Mouse (Mus musculus): Measurements from ENCODE around the gene Pipox. TPM values are rescaled to one million over a fixed set of nuclear protein-coding genes. Genes with fewer than 3 reads are reported as not detected.

The Pipox gene
- polyA plus RNA-seq (2012; ENCODE audit: insufficient read depth, insufficient read length, missing spikeins): not detected in 2 replicates

- H3K4me1 ChIP-seq (ENCODE audit: control insufficient read depth, insufficient read depth, insufficient read length, low read length): peaks cover 8% of the 10 kb centered on the region
- H3K4me3 ChIP-seq (ENCODE audit: insufficient read depth, low read depth, low read length): no peak within 1 kb of the TSS
- no peak within 1 kb of the TSS for H3K27ac ChIP-seq (replicated peaks; ENCODE audit: low read depth, low read length)
Measured at GRCm38 (mm10) chr11:77893787-77894718, at the start of gene Pipox. Gene Pipox (minus strand): TSS chr11:77894096.

DNA sequence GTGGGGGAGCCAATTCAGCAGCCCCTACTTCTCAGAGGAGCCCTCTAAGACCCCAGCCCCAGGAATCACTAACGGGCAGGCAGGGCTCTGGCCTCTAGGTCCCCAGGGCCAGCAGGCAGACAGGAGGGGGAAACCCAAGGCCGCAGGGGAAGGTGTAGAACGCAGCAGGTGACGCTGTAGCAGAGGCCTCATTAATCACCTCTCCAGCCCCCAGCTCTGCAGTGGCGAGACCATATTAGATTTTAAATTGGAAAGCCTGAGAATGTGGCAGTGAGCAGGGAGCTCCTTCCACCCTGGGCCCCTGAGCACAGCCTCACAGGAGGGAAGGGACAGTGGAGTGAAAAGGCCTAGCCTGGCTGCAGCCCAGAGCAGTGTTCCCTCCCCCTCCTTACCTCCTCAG is 48.3 kb upstream of the Pipox start:
- Histone ChIP-seq H3K27ac (replicated peaks; ENCODE audit: low read depth, low read length) (no peak overlapping the region), H3K4me1 (ENCODE audit: control insufficient read depth, insufficient read depth, insufficient read length, low read length) (no peaks in the 10 kb centered on the region), H3K4me3 (ENCODE audit: insufficient read depth, low read depth, low read length) (no peak overlapping the region)

GRCm38 (mm10) chr11:77937649-77938410 is 43.9 kb upstream of the Pipox start:
- Histone ChIP-seq H3K4me1 (ENCODE audit: control insufficient read depth, insufficient read depth, insufficient read length, low read length) (no peaks in the 10 kb centered on the region), H3K27ac (replicated peaks; ENCODE audit: low read depth, low read length) (no peak overlapping the region), H3K4me3 (ENCODE audit: insufficient read depth, low read depth, low read length) (no peak overlapping the region)

- H3K4me3 ChIP-seq (ENCODE audit: insufficient read depth, low read depth, low read length): no peak overlapping the region
- H3K27ac ChIP-seq (replicated peaks; ENCODE audit: low read depth, low read length): no peak overlapping the region
- no peaks in the 10 kb centered on the region for H3K4me1 ChIP-seq (ENCODE audit: control insufficient read depth, insufficient read depth, insufficient read length, low read length)
Measured at GRCm38 (mm10) chr11:77936846-77937245, 43.0 kb upstream of the Pipox start.

DNA sequence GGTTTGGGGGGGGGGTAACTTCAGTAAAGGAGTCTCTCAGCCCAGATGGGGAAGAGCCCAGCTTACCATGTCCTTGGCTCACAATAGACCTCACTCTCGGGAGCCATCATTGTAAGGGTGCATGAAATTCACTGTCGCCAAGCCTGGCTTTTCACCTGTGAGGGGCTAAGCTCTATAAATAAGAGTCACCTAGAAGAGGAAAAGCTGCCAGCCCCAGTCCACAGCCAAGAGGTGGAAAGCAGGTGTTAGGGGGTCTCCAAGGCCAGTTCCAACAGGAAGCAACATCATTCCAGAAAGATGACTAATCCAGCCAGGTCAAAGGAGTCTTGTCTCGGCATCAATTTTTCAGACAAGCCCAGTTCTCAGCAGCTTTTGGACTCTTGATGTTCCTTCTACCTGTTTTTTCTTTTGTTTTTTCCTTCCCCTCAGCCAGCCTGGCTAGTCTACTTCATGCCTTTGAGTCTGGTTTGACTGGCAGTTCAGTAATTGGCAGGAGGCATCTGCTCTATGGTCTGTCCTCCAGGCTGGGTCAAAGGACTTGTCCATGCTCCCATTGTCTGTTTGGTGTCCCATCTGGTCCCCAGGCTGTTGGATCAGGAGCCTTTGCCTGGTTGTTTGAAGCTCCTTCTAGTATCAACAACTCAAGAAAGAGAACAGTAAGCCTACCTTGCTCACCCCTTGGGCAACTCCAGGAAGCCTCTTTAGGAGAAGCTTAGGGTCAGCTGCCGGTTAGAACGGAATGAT is 40.8 kb upstream of the Pipox start:
- Histone ChIP-seq H3K4me3 (ENCODE audit: insufficient read depth, low read depth, low read length) (no peak overlapping the region), H3K4me1 (ENCODE audit: control insufficient read depth, insufficient read depth, insufficient read length, low read length) (peaks cover 2% of the 10 kb centered on the region; the same call in 1 of the 2 replicates), H3K27ac (replicated peaks; ENCODE audit: low read depth, low read length) (no peak overlapping the region)

DNA sequence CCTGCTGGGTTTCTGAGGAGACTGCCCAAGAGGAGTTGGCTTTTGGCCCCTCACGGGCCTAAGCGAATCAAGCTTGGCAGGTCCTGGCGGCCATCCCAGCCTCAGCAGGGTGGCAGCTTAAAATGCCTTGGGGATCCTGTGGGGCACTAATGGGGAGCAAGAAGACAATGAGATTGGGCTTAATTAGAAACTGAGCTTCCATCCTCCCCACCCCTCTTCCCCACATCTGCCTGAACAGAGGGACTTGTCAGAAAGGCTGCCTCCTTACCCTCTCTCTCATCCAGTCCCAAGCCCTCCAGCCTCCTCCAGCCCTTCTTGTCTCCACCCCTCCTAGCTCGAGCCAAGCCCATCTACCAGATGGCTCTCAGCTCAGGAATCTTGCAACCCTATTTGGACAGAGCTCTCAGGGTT is 40.2 kb upstream of the Pipox start:
- peaks cover 2% of the 10 kb centered on the region; the same call in 1 of the 2 replicates for H3K4me1 ChIP-seq (ENCODE audit: control insufficient read depth, insufficient read depth, insufficient read length, low read length)
- no peak overlapping the region for H3K4me3 ChIP-seq (ENCODE audit: insufficient read depth, low read depth, low read length)

DNA sequence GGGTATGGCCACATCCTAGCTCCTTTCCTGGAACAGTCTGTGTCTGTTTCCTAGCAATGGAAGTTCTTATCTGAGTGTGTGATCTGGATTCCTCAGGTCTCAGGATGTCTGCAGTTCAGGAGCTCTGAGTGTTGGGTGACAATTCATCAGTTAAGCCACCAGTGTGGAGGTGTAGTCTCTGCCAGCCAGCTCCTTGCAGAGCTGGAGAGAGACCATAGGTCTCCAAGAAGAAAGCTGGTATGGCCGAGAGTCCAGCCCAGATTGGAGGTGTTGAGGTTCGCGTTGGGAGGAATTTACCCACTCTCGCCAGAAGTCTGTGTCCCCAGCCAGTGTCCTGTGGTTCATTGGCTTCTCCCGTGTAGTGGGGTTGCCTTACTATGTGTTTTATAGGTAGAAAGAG is 38.7 kb upstream of the Pipox start:
- Histone ChIP-seq H3K27ac (replicated peaks; ENCODE audit: low read depth, low read length) (no peak overlapping the region), H3K4me1 (ENCODE audit: control insufficient read depth, insufficient read depth, insufficient read length, low read length) (peaks cover 2% of the 10 kb centered on the region; the same call in 1 of the 2 replicates), H3K4me3 (ENCODE audit: insufficient read depth, low read depth, low read length) (no peak overlapping the region)

More for the DNA sequence above, 40.2 kb upstream of the Pipox start:
- no peak overlapping the region for H3K27ac ChIP-seq (replicated peaks; ENCODE audit: low read depth, low read length)

DNA sequence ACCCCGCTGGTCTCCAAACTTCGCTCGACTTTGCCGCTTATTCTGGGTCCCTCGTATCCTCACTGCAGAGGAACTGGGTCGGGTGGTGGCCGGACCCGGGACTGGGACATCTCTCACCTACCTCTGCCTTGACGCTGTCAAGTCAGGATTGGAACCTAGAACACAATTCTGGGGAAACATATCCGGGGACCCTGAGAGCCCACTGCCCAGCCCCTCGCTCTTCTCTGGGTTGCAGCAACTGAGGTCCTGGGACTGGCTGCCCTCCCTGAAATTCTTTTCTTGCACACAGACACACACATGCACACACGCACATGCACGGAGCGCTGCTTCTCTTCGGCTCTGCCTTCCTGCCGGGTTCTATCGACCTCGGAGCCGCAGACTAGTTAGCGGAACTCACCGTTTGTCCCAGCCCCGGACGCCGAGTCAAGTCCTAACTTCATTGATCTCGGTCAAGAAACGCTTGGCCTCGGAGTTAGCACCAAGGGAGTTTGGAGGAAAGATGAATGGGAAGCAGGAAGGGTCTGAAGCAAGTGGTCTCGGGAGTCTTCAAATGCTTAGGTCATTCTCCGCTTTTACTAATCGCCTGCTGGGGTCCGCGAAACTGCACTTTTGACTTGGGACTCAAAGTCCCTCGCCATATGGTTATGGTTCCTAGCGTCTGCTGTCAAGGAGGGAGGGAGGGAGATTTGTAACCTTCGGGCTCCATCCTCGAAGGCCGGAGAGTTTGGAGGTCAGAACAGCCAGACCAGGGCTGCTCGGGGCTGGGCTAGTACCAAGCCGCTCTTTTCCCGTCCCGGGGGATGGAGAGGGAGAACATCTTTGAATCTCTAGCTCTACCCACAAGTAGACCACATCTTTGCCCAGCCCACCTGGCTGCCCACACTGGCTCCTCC is 37.9 kb upstream of the Pipox start:
- H3K27ac ChIP-seq (replicated peaks; ENCODE audit: low read depth, low read length): no peak overlapping the region
- peaks cover 2% of the 10 kb centered on the region; the same call in 1 of the 2 replicates for H3K4me1 ChIP-seq (ENCODE audit: control insufficient read depth, insufficient read depth, insufficient read length, low read length)
- H3K4me3 ChIP-seq (ENCODE audit: insufficient read depth, low read depth, low read length): no peak overlapping the region

DNA sequence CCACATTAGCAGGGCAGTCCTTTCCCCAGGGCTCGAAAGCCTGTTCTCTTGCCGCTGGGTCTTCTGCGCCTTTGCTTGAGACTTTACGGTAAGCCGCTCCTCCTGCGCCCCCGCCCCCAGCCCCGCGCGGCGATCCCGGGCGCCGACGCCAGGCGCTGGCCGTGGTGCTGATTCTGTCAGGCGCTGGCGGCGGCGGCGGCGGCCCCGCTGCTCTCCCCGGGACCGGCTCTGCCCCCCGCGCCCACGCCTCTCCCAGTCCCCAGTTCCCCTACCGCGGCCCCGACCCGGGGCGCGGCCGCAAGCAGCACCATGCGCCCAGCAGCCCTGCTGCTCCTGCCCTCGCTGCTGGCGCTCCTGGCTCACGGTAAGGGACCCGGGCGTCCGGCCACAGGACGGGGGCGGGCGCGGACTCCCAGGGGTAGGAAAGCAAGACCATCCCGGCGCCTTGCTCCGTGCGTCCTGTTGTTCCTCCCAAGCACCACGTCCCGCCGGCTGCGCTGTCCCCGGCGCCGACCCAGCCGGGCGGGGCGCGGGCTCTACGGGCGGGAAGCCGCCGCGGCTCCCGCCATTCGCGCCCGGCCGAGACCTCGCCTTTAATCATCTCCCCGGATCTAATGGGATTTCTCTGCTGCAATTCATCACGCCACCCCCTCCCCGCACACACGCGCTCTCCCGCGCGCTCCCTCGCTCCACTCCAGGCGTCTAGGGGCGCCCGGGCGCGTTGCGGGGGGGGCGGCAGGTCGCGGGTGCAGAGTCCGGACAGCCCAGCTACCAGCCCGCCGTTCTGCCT is 37.0 kb upstream of the Pipox start, which contains the start of gene Sez6:
Gene Sez6, plus strand, starts transcription at position 50 of the 790 bp plus-strand sequence.
- Histone ChIP-seq H3K27ac (replicated peaks; ENCODE audit: low read depth, low read length) (no peak within 1 kb of the TSS), H3K4me1 (ENCODE audit: control insufficient read depth, insufficient read depth, insufficient read length, low read length) (peaks cover 2% of the 10 kb centered on the region; the same call in 1 of the 2 replicates), H3K4me3 (ENCODE audit: insufficient read depth, low read depth, low read length) (no peak within 1 kb of the TSS)

DNA sequence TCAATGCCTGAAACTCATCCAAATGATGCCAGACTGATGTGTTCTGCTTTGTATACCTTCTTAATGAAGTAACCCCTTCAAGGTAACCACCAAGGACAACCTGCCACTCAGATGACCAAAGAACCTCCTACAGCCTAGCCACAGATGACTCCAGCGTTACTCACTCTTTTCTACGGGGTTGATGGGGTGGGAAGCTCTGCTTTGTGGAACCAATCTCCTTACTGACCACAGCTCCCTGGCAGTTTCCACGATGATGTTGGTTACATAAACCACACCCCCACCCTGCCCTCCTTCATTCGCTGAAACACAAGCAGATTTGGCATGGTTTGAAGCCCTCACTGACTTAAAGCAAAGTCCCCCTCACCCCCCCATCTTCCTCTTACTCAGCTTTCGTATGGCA is 33.9 kb upstream of the Pipox start:
- Histone ChIP-seq H3K4me1 (ENCODE audit: control insufficient read depth, insufficient read depth, insufficient read length, low read length) (peaks cover 2% of the 10 kb centered on the region; the same call in 1 of the 2 replicates), H3K27ac (replicated peaks; ENCODE audit: low read depth, low read length) (no peak overlapping the region), H3K4me3 (ENCODE audit: insufficient read depth, low read depth, low read length) (no peak overlapping the region)

GRCm38 (mm10) chr11:77926666-77927065 is 32.8 kb upstream of the Pipox start:
- peaks cover 2% of the 10 kb centered on the region; the same call in 1 of the 2 replicates for H3K4me1 ChIP-seq (ENCODE audit: control insufficient read depth, insufficient read depth, insufficient read length, low read length)
- no peak overlapping the region for H3K4me3 ChIP-seq (ENCODE audit: insufficient read depth, low read depth, low read length)

GRCm38 (mm10) chr11:77925836-77926657 is 32.2 kb upstream of the Pipox start:
- H3K27ac ChIP-seq (replicated peaks; ENCODE audit: low read depth, low read length): no peak overlapping the region
- H3K4me3 ChIP-seq (ENCODE audit: insufficient read depth, low read depth, low read length): no peak overlapping the region

More at GRCm38 (mm10) chr11:77926666-77927065, 32.8 kb upstream of the Pipox start:
- H3K27ac ChIP-seq (replicated peaks; ENCODE audit: low read depth, low read length): no peak overlapping the region

GRCm38 (mm10) chr11:77923285-77923684 is 29.4 kb upstream of the Pipox start:
- no peaks in the 10 kb centered on the region for H3K4me1 ChIP-seq (ENCODE audit: control insufficient read depth, insufficient read depth, insufficient read length, low read length)
- no peak overlapping the region for H3K4me3 ChIP-seq (ENCODE audit: insufficient read depth, low read depth, low read length)
- no peak overlapping the region for H3K27ac ChIP-seq (replicated peaks; ENCODE audit: low read depth, low read length)

More at GRCm38 (mm10) chr11:77925836-77926657, 32.2 kb upstream of the Pipox start:
- no peaks in the 10 kb centered on the region for H3K4me1 ChIP-seq (ENCODE audit: control insufficient read depth, insufficient read depth, insufficient read length, low read length)

Data from brown adipose tissue, adult 24 weeks (tissue).